Mouse (Mus musculus): ENCODE measurements at regions not wholly inside any gene's neighbourhood (a gene's known extent, or its start where the extent isn't known, plus 50 kb on each side); places are given as distances from the start of the nearest gene placed in this dataset.

DNA sequence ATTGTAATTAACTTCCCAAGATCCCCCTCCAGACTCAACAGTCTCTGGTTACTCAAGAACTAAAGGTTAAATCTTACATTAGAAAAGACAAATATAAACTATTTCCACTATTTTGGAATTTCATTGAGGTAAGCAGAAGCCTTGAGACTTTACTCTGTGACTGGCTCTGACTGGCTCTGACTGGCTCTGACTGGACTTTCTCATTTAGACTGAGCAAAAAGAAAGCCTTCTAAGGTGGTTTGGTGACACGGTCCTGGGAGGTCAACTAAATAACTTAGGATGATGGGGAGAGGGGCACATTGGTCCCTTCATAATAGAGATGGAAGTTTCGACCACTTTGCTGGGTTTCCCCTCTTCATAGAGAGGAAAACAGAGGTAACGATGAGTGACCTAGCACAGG is 243.3 kb upstream of the Nfe2l3 start:
- TF ChIP-seq POLR2A (IDR thresholded peaks at IDR 0.05; ENCODE audit: low read depth, low read length) (no peak), CTCF (conservative IDR thresholded peaks at IDR 0.05; ENCODE audit: insufficient read depth, insufficient read length, low read depth, low read length) (no peak)

All from kidney, adult 2 months (tissue).